Mouse (Mus musculus) heart, embryonic 14.5 days (tissue): ENCODE results near the gene Ucma. TPM values are rescaled to one million over a fixed set of nuclear protein-coding genes. Genes with fewer than 3 reads are reported as not detected.

ENCODE experiments used
- ATAC-seq: fragments of 200-750 bp; cut with Nextera tagmentation; 2 replicates; pipeline ENCODE4 v1.8.0; 2017; ENCODE audit warnings: low read depth, moderate TSS enrichment; ENCODE audit not compliant: insufficient number of reproducible peaks, insufficient read depth, low FRiP score
- H3K27ac ChIP-seq, 2 experiments: fragments of 200-500 bp in 1 of 2; fragments of 300-500 bp in 1 of 2; sonication (generic) in 1 of 2; replicated peaks in 1 of 2; 2 replicates each; pipeline ENCODE4 v1.5.1; 2012 to 2014; ENCODE audit warnings: low read depth in 2 of 2, low read length in 2 of 2, control low read depth in 1 of 2, mild to moderate bottlenecking in 1 of 2, mixed read lengths in 1 of 2; ENCODE audit not compliant: control insufficient read depth in 1 of 2, insufficient read depth in 1 of 2
- H3K27me3 ChIP-seq: fragments of 300-500 bp; sonication (generic); 2 replicates; pipeline ENCODE4 v1.6.1; 2014; ENCODE audit warnings: mild to moderate bottlenecking, low read length, control low read depth; ENCODE audit not compliant: control insufficient read depth, insufficient read depth
- H3K36me3 ChIP-seq: fragments of 300-500 bp; sonication (generic); 2 replicates; pipeline ENCODE4 v1.6.1; 2014; ENCODE audit warnings: mild to moderate bottlenecking, control low read depth, low read length, mixed read lengths; ENCODE audit not compliant: control insufficient read depth, insufficient read depth
- H3K4me1 ChIP-seq, 2 experiments: fragments of 200-500 bp in 1 of 2; fragments of 300-500 bp in 1 of 2; sonication (generic) in 1 of 2; 2 replicates each; pipeline ENCODE4 v1.6.1; 2012 to 2014; ENCODE audit warnings: low read length in 2 of 2, control low read depth in 1 of 2, mixed read lengths in 1 of 2; ENCODE audit not compliant: control insufficient read depth in 2 of 2, insufficient read depth in 2 of 2
- H3K4me2 ChIP-seq: fragments of 300-500 bp; sonication (generic); 2 replicates; pipeline ENCODE4 v1.6.1; 2014; ENCODE audit warnings: mild to moderate bottlenecking, low read length
- H3K4me3 ChIP-seq, 2 experiments: fragments of 200-500 bp in 1 of 2; fragments of 300-500 bp in 1 of 2; sonication (generic) in 1 of 2; 2 replicates each; pipeline ENCODE4 v1.5.1; 2012 to 2014; ENCODE audit warnings: low read length in 2 of 2, mild to moderate bottlenecking in 2 of 2, control low read depth in 1 of 2, low read depth in 1 of 2, moderate library complexity in 1 of 2; ENCODE audit not compliant: control insufficient read depth in 1 of 2, insufficient read depth in 1 of 2
- H3K9ac ChIP-seq: fragments of 300-500 bp; sonication (generic); 2 replicates; pipeline ENCODE4 v1.6.1; 2014; ENCODE audit warnings: mild to moderate bottlenecking, low read length
- H3K9me3 ChIP-seq: fragments of 300-500 bp; sonication (generic); 2 replicates; pipeline ENCODE4 v1.6.1; 2016; ENCODE audit warnings: low read length, control low read depth; ENCODE audit not compliant: control insufficient read depth
- WGBS: fragments of 180-500 bp; shearing (Covaris S2); extraction: QIAGEN DNeasy Blood & Tissue Kit; methylation state at CpG from one replicate; pipeline ENCODE4 v1.1.7; 2014; 5-methylcytosine and 5-hydroxymethylcytosine counted together
- polyA plus RNA-seq: library from polyadenylated mRNA; unstranded; fragments of >200 nt; fragmentation: Nextera tagmentation; extraction: Ambion mirVana; gene quantifications from 2 replicates; pipeline ENCODE4 v1.2.1, GENCODE M21; 2014

The Ucma gene
- polyA plus RNA-seq, 1 experiment from 2014 or later, result not detected

DNA sequence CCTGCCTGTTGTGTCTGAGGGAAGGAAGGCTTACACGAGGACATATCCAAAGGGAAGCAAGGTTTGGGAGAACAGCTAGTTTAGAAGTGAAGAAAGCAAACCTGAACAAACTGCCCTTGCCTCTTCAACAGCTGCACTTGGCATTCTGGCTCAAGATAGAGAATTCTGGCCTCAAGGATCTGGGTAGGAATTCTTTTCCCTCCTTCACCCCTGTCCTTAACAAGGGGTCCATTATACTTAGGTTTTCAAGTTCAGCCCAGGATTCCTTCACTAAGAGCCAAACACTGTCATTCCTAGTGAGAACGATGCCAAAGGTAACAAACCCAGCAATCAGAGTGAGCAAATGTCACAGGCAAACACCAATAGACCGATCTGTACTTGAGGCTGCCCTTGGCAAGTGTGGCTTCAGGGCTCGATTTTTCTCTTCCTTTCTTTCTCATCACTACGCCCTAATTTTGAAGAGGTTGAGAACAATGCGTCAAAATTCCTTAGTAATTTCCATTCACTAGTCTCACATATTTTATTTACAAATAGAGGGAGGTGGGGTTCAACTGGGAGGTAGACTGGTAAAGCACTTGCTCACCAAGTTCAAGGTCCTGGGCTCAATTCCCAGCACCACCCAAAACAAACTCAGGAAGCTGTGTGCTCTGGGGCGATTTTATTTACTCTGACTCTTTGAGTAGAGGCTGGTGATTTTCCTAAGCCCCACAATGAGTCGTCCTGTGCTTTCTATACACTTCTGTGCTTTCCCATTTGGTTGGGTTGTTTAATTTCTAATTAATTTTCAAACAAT, 11.7 kb downstream of the Ucma start:
- Histone ChIP-seq H3K27ac (no peak overlapping the region), H3K4me3 (no peak overlapping the region), H3K4me2 (no peak overlapping the region), H3K27me3 (no peaks in the 10 kb centered on the region), H3K9ac (no peak overlapping the region), H3K36me3 (peaks cover 25% of the 10 kb centered on the region), H3K9me3 (no peaks in the 10 kb centered on the region), H3K4me1 (no peaks in the 10 kb centered on the region)
- no peak for ATAC-seq
- 73% methylated on average over 8 of the region's 8 CpGs for WGBS

DNA sequence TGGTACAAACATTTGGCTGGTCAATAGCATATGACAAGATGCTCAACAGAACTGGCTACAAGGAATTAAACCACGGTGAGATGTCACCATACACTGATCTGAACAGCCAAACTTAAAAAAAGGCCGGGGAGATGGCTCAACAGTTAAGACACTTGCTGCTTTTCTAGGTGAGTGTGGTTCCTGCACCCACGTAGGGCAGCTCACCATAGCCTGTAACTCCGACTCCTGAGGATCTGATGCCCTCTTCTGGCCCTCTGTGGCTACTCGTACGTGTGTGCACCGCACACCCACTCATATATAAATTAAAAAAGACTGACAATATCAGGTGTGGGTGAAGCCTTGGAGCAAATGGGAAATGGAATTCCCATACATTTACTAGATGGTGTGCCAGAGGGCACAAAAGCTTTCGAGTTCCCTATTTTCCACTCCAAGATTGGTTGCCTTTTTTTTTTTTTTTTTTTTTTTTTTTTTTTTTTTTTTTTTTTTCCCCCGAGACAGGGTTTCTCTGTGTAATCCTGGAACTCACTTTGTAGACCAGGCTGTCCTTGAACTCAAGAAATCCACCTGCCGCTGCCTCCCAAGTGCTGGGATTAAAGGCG, 13.0 kb downstream of the Ucma start:
- no peak for ATAC-seq
- 74% methylated on average over 11 of the region's 11 CpGs for WGBS
- Histone ChIP-seq H3K9ac (no peak overlapping the region), H3K4me3 (no peak overlapping the region), H3K27ac (no peak overlapping the region), H3K9me3 (no peaks in the 10 kb centered on the region), H3K36me3 (peaks cover 39% of the 10 kb centered on the region), H3K27me3 (no peaks in the 10 kb centered on the region), H3K4me1 (no peaks in the 10 kb centered on the region), H3K4me2 (no peak overlapping the region)

DNA sequence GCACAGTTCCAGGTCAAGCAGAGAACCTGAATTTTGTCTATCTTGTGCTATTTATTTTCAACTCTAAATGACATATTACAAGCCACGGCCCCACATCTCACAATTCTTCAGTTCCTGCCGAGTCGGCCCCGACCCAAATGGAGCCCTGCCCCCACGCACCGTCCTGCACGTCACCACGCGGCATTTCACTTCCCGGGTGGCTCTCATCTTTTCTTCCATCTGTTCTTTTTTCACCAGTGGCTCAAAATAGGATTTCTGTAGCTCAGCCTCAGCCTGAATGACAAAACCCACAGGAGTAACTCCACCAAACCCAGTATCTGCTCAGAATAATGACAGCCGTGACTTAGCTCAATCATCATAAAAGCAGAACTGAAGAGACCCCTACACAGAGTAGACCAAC, 17.7 kb downstream of the Ucma start:
- no peak for ATAC-seq
- H3K27me3 ChIP-seq, result no peaks in the 10 kb centered on the region
- H3K4me1 ChIP-seq, result no peaks in the 10 kb centered on the region
- 95% methylated on average over 11 of the region's 11 CpGs for WGBS
- H3K36me3 ChIP-seq, result peaks cover 75% of the 10 kb centered on the region
- H3K9me3 ChIP-seq, result no peaks in the 10 kb centered on the region
- no peak overlapping the region for H3K9ac ChIP-seq
- no peak overlapping the region for H3K27ac ChIP-seq
- H3K4me3 ChIP-seq, result no peak overlapping the region
- H3K4me2 ChIP-seq, result no peak overlapping the region

DNA sequence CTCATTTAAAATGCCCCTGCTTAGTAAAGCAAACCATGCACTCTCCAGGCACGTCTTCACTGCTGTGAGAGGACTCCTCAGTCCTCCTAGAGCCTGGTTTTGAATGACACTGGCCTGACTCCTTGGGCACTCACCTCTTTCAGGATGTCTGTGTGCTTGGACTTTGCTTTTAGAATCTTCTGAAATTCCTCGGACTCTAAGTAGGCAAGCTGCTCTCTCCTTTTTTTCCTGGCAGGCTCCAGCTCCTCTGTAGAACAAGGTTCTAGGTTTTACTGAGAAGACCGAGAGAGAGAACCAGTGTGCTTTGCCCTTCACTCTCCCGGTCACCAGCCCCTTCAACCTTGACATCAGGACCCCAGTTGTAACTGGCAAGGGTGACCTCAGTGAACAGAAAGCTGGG, 18.5 kb downstream of the Ucma start:
- Histone ChIP-seq H3K4me3 (no peak overlapping the region), H3K9ac (no peak overlapping the region), H3K36me3 (peaks cover 82% of the 10 kb centered on the region), H3K27ac (no peak overlapping the region), H3K4me1 (no peaks in the 10 kb centered on the region), H3K4me2 (no peak overlapping the region), H3K9me3 (no peaks in the 10 kb centered on the region), H3K27me3 (no peaks in the 10 kb centered on the region)
- no peak for ATAC-seq
- 80% methylated on average over 4 of the region's 4 CpGs for WGBS

DNA sequence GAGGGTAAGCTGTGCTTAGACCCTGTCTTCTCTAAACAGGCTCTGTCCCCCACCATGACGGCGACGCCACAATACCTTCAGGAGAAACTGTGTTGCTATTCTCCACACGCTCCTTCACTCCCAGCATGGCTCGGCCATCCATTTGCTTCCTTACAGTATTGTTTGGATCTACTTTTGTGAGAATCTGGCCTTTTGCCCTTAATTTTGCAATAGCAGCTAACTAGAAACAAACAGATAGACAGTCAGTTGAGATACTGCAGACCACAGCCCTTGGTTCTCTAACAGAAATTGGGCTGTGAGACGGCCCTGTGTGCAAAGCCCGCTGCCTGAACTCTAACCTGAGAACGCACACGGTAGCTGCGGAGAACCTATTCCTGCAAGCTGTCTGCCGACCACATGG, 19.7 kb downstream of the Ucma start:
- Histone ChIP-seq H3K4me1 (no peaks in the 10 kb centered on the region), H3K36me3 (peaks cover 81% of the 10 kb centered on the region), H3K27me3 (no peaks in the 10 kb centered on the region), H3K9ac (no peak overlapping the region), H3K4me2 (no peak overlapping the region), H3K9me3 (no peaks in the 10 kb centered on the region), H3K27ac (no peak overlapping the region), H3K4me3 (no peak overlapping the region)
- 92% methylated on average over 11 of the region's 11 CpGs for WGBS
- ATAC-seq, result no peak

DNA sequence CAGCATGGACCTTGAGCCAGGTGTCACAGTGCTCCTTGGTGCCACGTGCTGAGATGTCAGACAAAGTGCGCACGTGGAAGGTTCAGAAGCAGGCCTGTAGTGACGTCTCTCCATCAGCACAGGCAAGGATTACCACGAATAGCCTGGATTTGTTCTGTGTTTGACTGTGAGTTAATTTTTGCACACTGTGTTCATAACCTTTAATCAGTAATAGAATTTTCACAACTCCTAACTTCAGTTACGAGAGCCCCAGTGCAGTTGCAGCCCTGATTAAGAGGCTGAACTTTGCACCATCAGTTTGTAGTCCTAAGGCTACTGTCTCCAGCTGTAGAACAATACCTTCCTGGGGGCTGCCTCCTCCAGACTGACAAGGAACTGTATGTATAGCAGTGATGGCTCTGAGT, 20.5 kb downstream of the Ucma start:
- no peak for ATAC-seq
- Histone ChIP-seq H3K9ac (no peak overlapping the region), H3K36me3 (peaks cover 81% of the 10 kb centered on the region), H3K27ac (no peak overlapping the region), H3K4me1 (no peaks in the 10 kb centered on the region), H3K4me3 (no peak overlapping the region), H3K27me3 (no peaks in the 10 kb centered on the region), H3K9me3 (no peaks in the 10 kb centered on the region), H3K4me2 (no peak overlapping the region)
- 93% methylated on average over 6 of the region's 6 CpGs for WGBS

DNA sequence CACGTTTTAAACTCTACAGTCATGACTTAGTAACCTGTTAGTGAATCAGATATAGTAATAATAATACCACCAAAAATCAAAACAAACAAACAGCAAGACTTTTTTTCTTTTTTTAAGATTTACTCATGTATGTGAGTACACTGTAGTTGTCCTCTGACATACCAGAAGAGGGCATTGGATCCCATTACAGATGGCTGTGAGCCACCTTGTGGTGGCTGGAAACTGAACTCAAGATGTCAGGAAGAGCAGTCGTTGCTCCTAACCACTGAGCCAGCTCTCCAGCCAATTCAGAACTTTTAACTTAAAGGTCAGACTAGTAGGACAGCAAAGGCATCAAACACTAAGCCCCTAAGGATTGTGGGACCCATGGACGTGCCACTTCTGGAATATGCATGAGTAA, 23.0 kb downstream of the Ucma start:
- H3K27ac ChIP-seq, result no peak overlapping the region
- peaks cover 78% of the 10 kb centered on the region for H3K36me3 ChIP-seq
- WGBS, result 72% methylated on average over 3 of the region's 3 CpGs
- ATAC-seq, result no peak
- no peaks in the 10 kb centered on the region for H3K27me3 ChIP-seq
- H3K4me3 ChIP-seq, result no peak overlapping the region
- no peaks in the 10 kb centered on the region for H3K9me3 ChIP-seq
- no peaks in the 10 kb centered on the region for H3K4me1 ChIP-seq
- H3K4me2 ChIP-seq, result no peak overlapping the region
- H3K9ac ChIP-seq, result no peak overlapping the region

DNA sequence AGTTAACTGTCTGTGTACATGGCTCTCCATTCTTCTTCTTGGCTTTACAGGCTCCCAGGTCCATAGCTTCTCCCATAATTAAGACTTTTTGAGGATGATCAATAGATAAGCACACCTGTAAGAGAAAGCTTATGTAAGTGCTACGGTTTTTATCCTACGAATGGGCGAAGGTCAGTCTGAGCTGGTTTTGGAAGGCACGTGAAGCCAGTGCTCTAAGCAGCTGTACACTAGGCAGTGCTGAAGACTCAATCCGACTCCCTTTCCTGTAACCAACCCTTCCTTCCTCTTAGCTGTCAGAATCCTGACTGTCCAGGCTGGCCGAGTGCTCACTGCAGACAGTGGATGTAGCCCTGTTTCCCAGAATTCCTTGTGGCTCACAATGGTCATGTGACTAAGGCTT, 25.3 kb downstream of the Ucma start:
- Histone ChIP-seq H3K27ac (no peak overlapping the region), H3K4me1 (no peaks in the 10 kb centered on the region), H3K9ac (no peak overlapping the region), H3K36me3 (peaks cover 82% of the 10 kb centered on the region), H3K27me3 (no peaks in the 10 kb centered on the region), H3K4me2 (no peak overlapping the region), H3K4me3 (no peak overlapping the region), H3K9me3 (no peaks in the 10 kb centered on the region)
- ATAC-seq, result no peak
- WGBS, result 83% methylated on average over 6 of the region's 6 CpGs
